Mouse (Mus musculus) CH12.LX (cell line): ENCODE data around the gene Vkorc1l1. TPM values are rescaled to one million over a fixed set of nuclear protein-coding genes. Genes with fewer than 3 reads are reported as not detected.

ENCODE experiments used
- DNase-seq: peaks from one replicate; pipeline ENCODE4 v3.0.0-alpha.2; 2013; ENCODE audit errors: extremely low read depth
- H3K27ac ChIP-seq: 2 replicates; pipeline ENCODE4 v1.5.1; 2012; ENCODE audit warnings: low read depth, mild to moderate bottlenecking, control low read depth, moderate library complexity; ENCODE audit not compliant: insufficient read depth
- H3K27me3 ChIP-seq: replicated peaks from 2 replicates; pipeline ENCODE3; 2012; ENCODE audit warnings: inconsistent platforms
- H3K36me3 ChIP-seq, 2 experiments: replicated peaks in 1 of 2; 2 replicates each; pipeline versions ENCODE3 to v1.6.1; 2012; ENCODE audit warnings: inconsistent platforms in 1 of 2, low read length in 1 of 2, mild to moderate bottlenecking in 1 of 2, mixed read lengths in 1 of 2, moderate library complexity in 1 of 2; ENCODE audit not compliant: control insufficient read depth in 1 of 2, insufficient read depth in 1 of 2
- H3K4me1 ChIP-seq, 2 experiments: 2 replicates each; pipeline ENCODE4 v1.6.1; 2012; ENCODE audit warnings: inconsistent platforms in 1 of 2, moderate library complexity in 1 of 2; ENCODE audit not compliant: insufficient read depth in 2 of 2, control insufficient read depth in 1 of 2
- H3K4me2 ChIP-seq: 2 replicates; pipeline ENCODE4 v1.6.1; 2012; ENCODE audit warnings: low read depth, mild to moderate bottlenecking, control low read depth; ENCODE audit not compliant: poor library complexity, insufficient read depth, severe bottlenecking
- H3K4me3 ChIP-seq, 3 experiments: fragments of 150-350 bp in 1 of 3; sonication (generic) in 1 of 3; replicated peaks in 1 of 3; 2 replicates each; pipeline versions ENCODE3 to v1.5.1; 2011 to 2012; ENCODE audit warnings: low read depth in 2 of 3, low read length in 2 of 3, mild to moderate bottlenecking in 2 of 3, moderate library complexity in 2 of 3, control low read depth in 1 of 3, improper control_type of control experiment in 1 of 3, inconsistent platforms in 1 of 3, mixed read lengths in 1 of 3; ENCODE audit not compliant: poor library complexity in 1 of 3
- H3K79me2 ChIP-seq: replicated peaks from 2 replicates; pipeline ENCODE4 v1.6.1; 2012; ENCODE audit warnings: mild to moderate bottlenecking, moderate library complexity; ENCODE audit not compliant: control insufficient read depth, poor library complexity, insufficient read depth, severe bottlenecking; ENCODE audit errors: extremely low read depth
- H3K9ac ChIP-seq: 2 replicates; pipeline ENCODE4 v1.6.1; 2012; ENCODE audit warnings: low read depth, mild to moderate bottlenecking, control low read depth, moderate library complexity; ENCODE audit not compliant: insufficient read depth
- H3K9me3 ChIP-seq: replicated peaks from 2 replicates; pipeline ENCODE3; 2012; ENCODE audit warnings: low read length, inconsistent platforms, mixed read lengths
- CHD1 ChIP-seq: IDR thresholded peaks from 2 replicates; pipeline ENCODE4 v1.6.1; 2012; ENCODE audit warnings: low read depth, low read length, improper control_type of control experiment, inconsistent platforms
- CTCF ChIP-seq, 2 experiments: IDR thresholded peaks in 1 of 2; conservative IDR thresholded peaks in 1 of 2; 2 replicates each; pipeline ENCODE4 v1.5.1; 2011 to 2012; ENCODE audit warnings: low read depth in 2 of 2, low read length in 2 of 2, improper control_type of control experiment in 1 of 2, inconsistent platforms in 1 of 2, mild to moderate bottlenecking in 1 of 2, moderate library complexity in 1 of 2
- E2F4 ChIP-seq: IDR thresholded peaks from 2 replicates; pipeline ENCODE4 v1.6.1; 2011; ENCODE audit warnings: low read depth, low read length, improper control_type of control experiment; ENCODE audit not compliant: insufficient replicate concordance
- ELF1 ChIP-seq: IDR thresholded peaks from 2 replicates; pipeline ENCODE4 v1.6.1; 2014; ENCODE audit warnings: low read depth, mild to moderate bottlenecking, inconsistent platforms, low read length, improper control_type of control experiment
- GABPA ChIP-seq: IDR thresholded peaks from 2 replicates; pipeline ENCODE4 v1.6.1; 2012; ENCODE audit warnings: low read depth, low read length, improper control_type of control experiment, inconsistent platforms; ENCODE audit not compliant: insufficient replicate concordance
- JUND ChIP-seq: conservative IDR thresholded peaks from 2 replicates; pipeline ENCODE4 v1.6.1; 2011; ENCODE audit warnings: low read depth, low read length, improper control_type of control experiment
- KAT2A ChIP-seq: IDR thresholded peaks from 2 replicates; pipeline ENCODE4 v1.6.1; 2012; ENCODE audit warnings: low read length, improper control_type of control experiment, inconsistent platforms; ENCODE audit not compliant: insufficient replicate concordance
- MAFK ChIP-seq: IDR thresholded peaks from 2 replicates; pipeline ENCODE4 v1.6.1; 2011; ENCODE audit warnings: low read length, improper control_type of control experiment; ENCODE audit not compliant: insufficient replicate concordance
- MAX ChIP-seq: IDR thresholded peaks from 2 replicates; pipeline ENCODE4 v1.6.1; 2011; ENCODE audit warnings: low read length, improper control_type of control experiment
- MAZ ChIP-seq: IDR thresholded peaks from 2 replicates; pipeline ENCODE4 v1.6.1; 2012; ENCODE audit warnings: low read depth, mild to moderate bottlenecking, inconsistent platforms, low read length, improper control_type of control experiment, moderate library complexity
- MEF2A ChIP-seq: IDR thresholded peaks from 2 replicates; pipeline ENCODE4 v1.6.1; 2014; ENCODE audit warnings: low read depth, mild to moderate bottlenecking, inconsistent platforms, low read length, improper control_type of control experiment, borderline replicate concordance
- MXI1 ChIP-seq: IDR thresholded peaks from 2 replicates; pipeline ENCODE4 v1.6.1; 2011; ENCODE audit warnings: mild to moderate bottlenecking, low read depth, low read length, improper control_type of control experiment
- MYC ChIP-seq: IDR thresholded peaks from 2 replicates; pipeline ENCODE4 v1.6.1; 2011; ENCODE audit warnings: low read depth, mild to moderate bottlenecking, improper control_type of control experiment, low read length
- NRF1 ChIP-seq: IDR thresholded peaks from 2 replicates; pipeline ENCODE4 v1.6.1; 2014; ENCODE audit warnings: low read depth, mild to moderate bottlenecking, inconsistent platforms, low read length, improper control_type of control experiment, moderate library complexity
- PAX5 ChIP-seq: IDR thresholded peaks from 2 replicates; pipeline ENCODE4 v1.6.1; 2012; ENCODE audit warnings: low read length, inconsistent platforms, mixed read lengths
- POLR2A ChIP-seq: IDR thresholded peaks from 2 replicates; pipeline ENCODE4 v1.6.1; 2011; ENCODE audit warnings: low read depth, mild to moderate bottlenecking, improper control_type of control experiment, low read length
- POLR2AphosphoS2 ChIP-seq: IDR thresholded peaks from 2 replicates; pipeline ENCODE4 v1.6.1; 2011; ENCODE audit warnings: low read depth, low read length, improper control_type of control experiment
- RAD21 ChIP-seq: IDR thresholded peaks from 2 replicates; pipeline ENCODE4 v1.6.1; 2011; ENCODE audit warnings: low read depth, mild to moderate bottlenecking, low read length, improper control_type of control experiment, moderate library complexity
- TCF12 ChIP-seq: IDR thresholded peaks from 2 replicates; pipeline ENCODE4 v1.6.1; 2014; ENCODE audit warnings: low read depth, mild to moderate bottlenecking, inconsistent platforms, low read length, improper control_type of control experiment
- USF1 ChIP-seq: IDR thresholded peaks from 2 replicates; pipeline ENCODE4 v1.6.1; 2014; ENCODE audit warnings: low read depth, mild to moderate bottlenecking, inconsistent platforms, low read length, improper control_type of control experiment
- ZKSCAN1 ChIP-seq: IDR thresholded peaks from 2 replicates; pipeline ENCODE4 v1.6.1; 2012; ENCODE audit warnings: low read depth, inconsistent platforms, low read length, improper control_type of control experiment, borderline replicate concordance
- ZNF384 ChIP-seq: IDR thresholded peaks from 2 replicates; pipeline ENCODE4 v1.6.1; 2012; ENCODE audit warnings: low read depth, low read length, improper control_type of control experiment, inconsistent platforms
- dilution Hi-C: fragments of 300-500 bp; cut with MboI; formaldehyde crosslinking; loops from 2 replicates; pipeline ENCODE4 v1.14.3; 2020; ENCODE audit warnings: low sequenced_read_pairs; ENCODE audit not compliant: extremely low pct_unique_long_range_greater_than_20kb, extremely low pct_ligation_motif_present
- in situ Hi-C: fragments of 300-500 bp; cut with MboI; formaldehyde crosslinking; loops from 3 replicates; pipeline ENCODE4 v1.14.3; 2019; ENCODE audit warnings: low sequenced_read_pairs, low pct_ligation_motif_present, low pct_unique_long_range_greater_than_20kb, mixed read lengths
- polyA plus RNA-seq: library from polyadenylated mRNA; unstranded; fragments of >175 nt; gene quantifications from 2 replicates; pipeline ENCODE4 v1.2.1, GENCODE M21; 2012; ENCODE audit warnings: low read depth; ENCODE audit not compliant: insufficient read length
- total RNA-seq, 2 experiments: library from RNA; depleted of rRNA; stranded (reverse); fragments of 300-350 nt in 1 of 2; fragments of >200 nt in 1 of 2; gene quantifications; 2 replicates each; pipeline ENCODE4 v1.2.3; 2012 to 2014

Gene Vkorc1l1
- total and polyA plus RNA-seq, 3 experiments, result 8.7 to 33.1 (median 31.4) TPM

GRCm38 (mm10) chr5:130022366-130022765 is 80.6 kb downstream of the Vkorc1l1 start:
- Histone ChIP-seq H3K9me3 (no peaks in the 10 kb centered on the region), H3K79me2 (no peaks in the 10 kb centered on the region), H3K27ac (no peak overlapping the region), H3K36me3 (peaks cover 13 to 33% of the 10 kb centered on the region in 2 experiments), H3K4me3 (no peak overlapping the region), H3K4me2 (no peak overlapping the region), H3K4me1 (peaks cover 22 to 46% of the 10 kb centered on the region in 2 experiments), H3K9ac (no peak overlapping the region), H3K27me3 (peaks cover 4% of the 10 kb centered on the region)
- no peak for TF ChIP-seq KAT2A
- no peak for TF ChIP-seq POLR2A
- TF ChIP-seq PAX5, result no peak
- no peak for TF ChIP-seq GABPA
- TF ChIP-seq MEF2A, result no peak
- no peak for TF ChIP-seq NRF1
- no peak for TF ChIP-seq CTCF (conservative IDR thresholded peaks at IDR 0.05 in 1 of 2, IDR thresholded peaks at IDR 0.05 in 1 of 2; ENCODE audit: low read depth in 2 of 2, low read length in 2 of 2)
- TF ChIP-seq ZKSCAN1, result no peak
- TF ChIP-seq JUND, result no peak
- TF ChIP-seq ELF1, result no peak
- TF ChIP-seq TCF12, result no peak
- TF ChIP-seq MAFK, result no peak
- TF ChIP-seq MAZ, result no peak
- no peak for TF ChIP-seq E2F4
- TF ChIP-seq RAD21, result no peak
- TF ChIP-seq POLR2AphosphoS2, result no peak
- TF ChIP-seq MYC, result no peak
- TF ChIP-seq CHD1, result no peak
- no peak for DNase-seq
- dilution Hi-C loops (no loop called here), in situ Hi-C loops (no loop called here)

GRCm38 (mm10) chr5:130023067-130023766 is 81.4 kb downstream of the Vkorc1l1 start:
- Histone ChIP-seq H3K4me1 (peaks cover 22 to 46% of the 10 kb centered on the region in 2 experiments), H3K36me3 (peaks cover 8 to 25% of the 10 kb centered on the region in 2 experiments), H3K9ac (peak overlapping the region; percentile 91; the same call in 1 of the 2 replicates), H3K27ac (no peak overlapping the region), H3K9me3 (no peaks in the 10 kb centered on the region), H3K4me3 (peak overlapping the region; percentile 65 to 100 (median 99)), H3K27me3 (peaks cover 6% of the 10 kb centered on the region), H3K4me2 (peak overlapping the region; percentile 76), H3K79me2 (no peaks in the 10 kb centered on the region)
- in situ Hi-C loops (no loop called here), dilution Hi-C loops (no loop called here)
- TF ChIP-seq MXI1 (peak; percentile 31; the same call in 1 of the 2 replicates), MYC (no peak), USF1 (no peak), MAX (peak; percentile 56; the same call in 1 of the 2 replicates), ZNF384 (peak; percentile 64)
- no peak for DNase-seq
